Mouse (Mus musculus) stomach, embryonic 14.5 days (tissue): ENCODE results near the gene Lclat1. TPM values are rescaled to one million over a fixed set of nuclear protein-coding genes. Genes with fewer than 3 reads are reported as not detected.
A peak's percentile ranks its signal among the peaks of the same experiment; 100 is the strongest.
"Not testable (repeated sequence)": the region's sequence is repeated elsewhere in the genome, so short reads cannot be mapped to it uniquely, and the experiment has no call there.

Experiments used
- ATAC-seq: fragments of 200-750 bp; cut with Nextera tagmentation; 2 replicates; pipeline ENCODE4 v1.8.0; 2017; ENCODE audit warnings: low read depth, moderate TSS enrichment; ENCODE audit not compliant: insufficient number of reproducible peaks, insufficient read depth, low FRiP score
- H3K27ac ChIP-seq: fragments of 300-500 bp; sonication (generic); 2 replicates; pipeline ENCODE4 v1.5.1; 2014; ENCODE audit warnings: mild to moderate bottlenecking, low read length, moderate library complexity, mixed read lengths
- H3K27me3 ChIP-seq: fragments of 300-500 bp; sonication (generic); 2 replicates; pipeline ENCODE4 v1.6.1; 2014; ENCODE audit warnings: low read length, control low read depth, mixed read lengths; ENCODE audit not compliant: control insufficient read depth, insufficient read depth
- H3K36me3 ChIP-seq: fragments of 300-500 bp; sonication (generic); 2 replicates; pipeline ENCODE4 v1.6.1; 2014; ENCODE audit warnings: mild to moderate bottlenecking, control low read depth, low read length, moderate library complexity, mixed read lengths; ENCODE audit not compliant: control insufficient read depth, insufficient read depth
- H3K4me1 ChIP-seq: fragments of 300-500 bp; sonication (generic); 2 replicates; pipeline ENCODE4 v1.6.1; 2014; ENCODE audit warnings: low read length, control low read depth, mixed read lengths; ENCODE audit not compliant: control insufficient read depth, insufficient read depth
- H3K4me2 ChIP-seq: fragments of 300-500 bp; sonication (generic); replicated peaks from 2 replicates; pipeline ENCODE4 v1.6.1; 2014; ENCODE audit warnings: low read depth, low read length, control low read depth
- H3K4me3 ChIP-seq: fragments of 300-500 bp; sonication (generic); 2 replicates; pipeline ENCODE4 v1.5.1; 2014; ENCODE audit warnings: low read depth, low read length, control low read depth
- H3K9ac ChIP-seq: fragments of 300-500 bp; sonication (generic); replicated peaks from 2 replicates; pipeline ENCODE4 v1.6.1; 2014; ENCODE audit warnings: low read depth, mild to moderate bottlenecking, control low read depth, low read length, moderate library complexity, mixed read lengths
- H3K9me3 ChIP-seq: fragments of 300-500 bp; sonication (generic); 2 replicates; pipeline ENCODE4 v1.6.1; 2016; ENCODE audit warnings: low read depth, low read length, control low read depth; ENCODE audit not compliant: control insufficient read depth
- WGBS: fragments of 180-500 bp; shearing (Covaris S2); extraction: QIAGEN DNeasy Blood & Tissue Kit; methylation state at CpG from one replicate; pipeline ENCODE4 v1.1.7; 2014; 5-methylcytosine and 5-hydroxymethylcytosine counted together
- polyA plus RNA-seq: library from polyadenylated mRNA; unstranded; fragments of >200 nt; fragmentation: Nextera tagmentation; extraction: Ambion mirVana; gene quantifications from 2 replicates; pipeline ENCODE4 v1.2.1, GENCODE M21; 2014

The Lclat1 gene
- polyA plus RNA-seq, 1 experiment from 2014 or later: 20.0 TPM

DNA sequence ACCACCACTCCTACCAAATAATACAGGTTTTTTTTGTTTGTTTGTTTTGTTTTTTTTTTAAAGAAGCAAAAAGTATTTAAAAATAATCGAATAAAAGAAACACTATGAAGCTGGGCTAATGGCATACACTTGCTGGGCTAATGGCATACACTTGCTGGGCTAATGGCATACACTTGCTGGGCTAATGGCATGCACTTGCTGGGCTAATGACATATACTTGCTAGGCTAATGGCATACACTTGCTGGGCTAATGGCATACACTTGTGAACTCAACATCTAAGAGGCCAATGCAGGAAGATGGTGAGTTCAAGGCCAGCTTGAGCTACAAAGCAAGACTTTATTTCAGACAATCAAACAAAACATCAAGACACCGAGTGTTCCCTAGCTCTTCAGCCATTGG, 154.8 kb downstream of the Lclat1 start:
- H3K27me3 ChIP-seq: no peaks in the 10 kb centered on the region
- no peak overlapping the region for H3K9ac ChIP-seq
- no peak overlapping the region for H3K4me2 ChIP-seq
- H3K9me3 ChIP-seq: no peaks in the 10 kb centered on the region
- H3K4me3 ChIP-seq: no peak overlapping the region
- no peak for ATAC-seq
- H3K4me1 ChIP-seq: 0 out of 2 replicates have a peak, but pooled peaks cover 5% of the 10 kb centered on the region
- H3K27ac ChIP-seq: no peak overlapping the region
- no peaks in the 10 kb centered on the region for H3K36me3 ChIP-seq
- 88% methylated on average over 2 of the region's 2 CpGs for WGBS

DNA sequence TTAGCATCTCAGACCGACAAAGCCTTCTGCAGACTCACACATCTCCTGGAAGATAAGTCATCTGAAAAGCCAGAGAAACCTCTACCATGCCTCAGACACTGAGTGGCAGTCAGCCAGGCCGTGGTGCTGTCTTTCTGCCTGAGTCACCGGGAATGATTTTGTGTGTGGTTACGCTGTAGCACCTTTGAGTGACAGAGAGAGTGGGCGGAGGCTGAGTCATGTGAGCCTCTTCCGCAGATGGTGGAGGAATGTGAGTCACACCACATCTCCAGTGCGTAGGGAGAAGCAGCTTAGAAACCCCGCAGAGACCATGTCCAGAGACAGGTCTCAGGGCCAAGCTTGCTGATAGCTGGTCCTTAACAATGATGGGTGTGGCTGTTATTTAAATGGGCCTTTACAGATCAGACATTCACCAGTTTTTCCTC, 155.3 kb downstream of the Lclat1 start:
- H3K4me1 ChIP-seq: 0 out of 2 replicates have a peak, but pooled peaks cover 5% of the 10 kb centered on the region
- ATAC-seq: 0 out of 2 replicates have a peak, but pooled peaks have one; percentile 14
- H3K27ac ChIP-seq: no peak overlapping the region
- H3K9ac ChIP-seq: no peak overlapping the region
- no peaks in the 10 kb centered on the region for H3K27me3 ChIP-seq
- H3K36me3 ChIP-seq: no peaks in the 10 kb centered on the region
- H3K4me2 ChIP-seq: no peak overlapping the region
- WGBS: 77% methylated on average over 8 of the region's 8 CpGs
- no peak overlapping the region for H3K4me3 ChIP-seq
- H3K9me3 ChIP-seq: no peaks in the 10 kb centered on the region

DNA sequence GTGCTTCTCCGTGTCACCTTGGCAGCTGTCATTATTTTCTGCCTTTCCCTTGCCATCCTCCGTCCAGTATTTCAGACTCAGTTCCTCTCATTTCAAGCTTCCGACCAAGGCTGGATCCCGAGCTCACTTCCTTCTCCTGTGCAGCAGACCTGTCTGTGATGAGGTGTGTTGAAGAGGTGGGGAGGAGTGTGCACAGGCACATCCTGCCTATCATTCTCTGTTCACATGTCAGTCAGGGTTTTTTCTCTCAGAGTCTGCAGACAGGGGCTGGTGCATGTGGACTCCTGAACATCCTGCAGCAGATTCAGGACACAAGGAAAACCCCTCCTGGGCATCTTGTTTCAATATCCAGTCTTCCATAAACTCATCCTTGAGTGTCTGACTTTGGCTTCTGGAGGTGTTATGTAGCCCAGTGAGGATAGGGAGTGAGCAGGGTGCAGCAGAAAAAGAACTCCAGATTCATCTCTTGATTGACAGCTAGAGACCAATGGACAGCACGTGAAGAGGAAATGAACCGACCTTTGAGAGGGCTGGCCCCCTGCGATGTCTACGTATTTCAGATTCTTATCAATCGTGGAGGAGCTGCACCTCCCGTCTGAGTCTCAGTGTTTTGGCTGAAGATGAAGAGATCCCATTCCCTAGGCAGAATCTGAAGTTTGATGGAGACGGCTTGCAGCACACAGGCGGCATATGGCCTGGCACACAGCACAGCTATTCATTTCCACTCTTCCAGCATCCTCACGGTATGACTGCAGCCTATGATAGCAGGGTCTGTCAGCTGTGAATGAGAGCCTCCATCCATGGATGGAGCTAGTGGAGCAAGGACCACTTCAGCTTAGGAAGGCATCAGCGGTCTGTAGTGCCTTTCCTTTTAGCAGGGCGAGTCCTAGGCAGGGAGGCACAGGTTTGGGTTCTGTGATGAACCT, 163.3 kb downstream of the Lclat1 start:
- H3K4me1 ChIP-seq: no peaks in the 10 kb centered on the region
- H3K4me3 ChIP-seq: no peak overlapping the region
- no peaks in the 10 kb centered on the region for H3K36me3 ChIP-seq
- no peak for ATAC-seq
- no peak overlapping the region for H3K9ac ChIP-seq
- H3K9me3 ChIP-seq: no peaks in the 10 kb centered on the region
- no peak overlapping the region for H3K27ac ChIP-seq
- 70% methylated on average over 15 of the region's 15 CpGs for WGBS
- H3K4me2 ChIP-seq: no peak overlapping the region
- H3K27me3 ChIP-seq: no peaks in the 10 kb centered on the region

DNA sequence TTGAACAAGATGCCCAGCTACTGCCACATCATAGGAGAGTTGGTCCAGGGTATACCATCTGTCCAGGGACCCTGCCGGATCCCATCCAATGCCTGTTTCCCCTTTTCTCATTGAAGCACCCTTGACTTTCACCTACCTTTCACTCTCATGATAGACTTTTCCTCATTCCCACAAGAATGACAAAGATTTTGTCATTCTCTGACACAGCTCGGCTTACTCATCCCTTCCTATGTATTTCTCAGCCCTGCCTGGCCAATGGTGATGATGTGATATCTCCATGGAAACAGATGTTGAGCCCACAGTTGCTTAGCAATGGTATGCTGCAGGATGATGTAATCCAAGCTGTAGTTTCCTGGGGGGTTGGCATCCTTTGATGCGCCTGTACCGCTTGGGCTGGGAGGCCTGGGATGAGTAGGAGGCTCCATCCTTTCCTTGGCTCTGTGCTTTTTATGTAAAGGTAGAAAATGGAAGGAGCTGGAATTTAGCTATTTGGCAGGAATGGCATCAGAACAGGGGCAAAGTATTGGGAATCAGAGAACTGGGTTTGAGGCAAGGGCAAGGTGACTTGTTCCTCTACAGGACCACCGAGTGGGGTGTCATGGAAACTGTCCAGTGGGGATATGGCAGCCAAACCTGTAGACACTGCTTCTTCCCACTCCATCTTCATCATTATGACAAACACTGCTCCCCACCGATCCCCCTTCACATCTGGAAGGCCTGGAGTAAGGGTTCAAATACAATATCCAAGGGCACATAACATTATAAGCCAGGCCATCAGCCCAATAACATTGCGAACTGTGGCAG, 164.2 kb downstream of the Lclat1 start:
- 93% methylated on average over 7 of the region's 7 CpGs for WGBS
- Histone ChIP-seq H3K36me3 (no peaks in the 10 kb centered on the region), H3K4me3 (no peak overlapping the region), H3K27ac (no peak overlapping the region), H3K9ac (no peak overlapping the region), H3K4me2 (no peak overlapping the region), H3K4me1 (no peaks in the 10 kb centered on the region), H3K9me3 (no peaks in the 10 kb centered on the region), H3K27me3 (no peaks in the 10 kb centered on the region)
- no peak for ATAC-seq

DNA sequence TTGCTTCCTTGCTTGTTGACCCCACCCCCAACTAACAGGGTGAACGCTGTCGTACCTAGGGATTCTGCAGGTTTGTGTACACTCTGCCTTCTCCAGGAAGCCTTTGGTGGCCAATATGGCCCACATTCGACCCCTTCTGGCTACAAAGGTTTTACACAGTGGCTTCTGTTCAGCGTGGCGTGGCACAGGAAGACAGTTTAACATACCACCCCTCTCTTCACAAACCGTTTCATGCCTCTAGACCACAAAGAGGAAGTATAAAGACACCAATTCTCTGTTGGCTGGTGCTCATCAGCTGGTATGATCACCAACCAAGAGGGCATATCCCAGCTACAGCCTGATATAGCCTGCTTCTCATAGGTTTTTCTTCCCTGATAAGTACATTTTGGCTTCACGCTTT, 166.0 kb downstream of the Lclat1 start:
- WGBS: 87% methylated on average over 7 of the region's 7 CpGs
- no peak for ATAC-seq
- H3K9ac ChIP-seq: no peak overlapping the region
- no peak overlapping the region for H3K4me2 ChIP-seq
- H3K9me3 ChIP-seq: no peaks in the 10 kb centered on the region
- no peaks in the 10 kb centered on the region for H3K27me3 ChIP-seq
- H3K4me3 ChIP-seq: no peak overlapping the region
- H3K27ac ChIP-seq: no peak overlapping the region
- H3K36me3 ChIP-seq: no peaks in the 10 kb centered on the region
- no peaks in the 10 kb centered on the region for H3K4me1 ChIP-seq

DNA sequence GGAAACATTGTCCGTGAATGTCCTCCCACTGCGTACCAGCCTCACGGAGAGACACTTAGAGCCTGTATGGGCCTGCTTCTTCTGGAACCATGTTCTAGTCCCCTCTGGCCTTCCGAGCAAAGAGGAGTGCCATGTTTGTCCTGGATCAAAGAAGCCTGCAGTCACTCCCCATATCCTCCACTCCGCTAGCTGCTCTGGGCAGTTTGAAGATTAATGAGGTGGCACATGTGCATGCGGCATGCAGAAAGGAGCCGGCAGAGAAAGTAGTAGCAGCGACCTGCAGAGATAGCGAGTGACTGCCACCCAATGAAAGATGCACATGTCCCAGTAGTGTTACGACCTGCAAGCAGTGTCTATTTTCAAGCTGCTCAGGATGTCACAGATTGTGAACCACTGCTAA, 167.3 kb downstream of the Lclat1 start:
- Histone ChIP-seq H3K4me3 (no peak overlapping the region), H3K9ac (no peak overlapping the region), H3K27ac (no peak overlapping the region), H3K27me3 (no peaks in the 10 kb centered on the region), H3K9me3 (no peaks in the 10 kb centered on the region), H3K4me1 (no peaks in the 10 kb centered on the region), H3K4me2 (no peak overlapping the region), H3K36me3 (no peaks in the 10 kb centered on the region)
- ATAC-seq: no peak
- WGBS: 61% methylated on average over 10 of the region's 10 CpGs

DNA sequence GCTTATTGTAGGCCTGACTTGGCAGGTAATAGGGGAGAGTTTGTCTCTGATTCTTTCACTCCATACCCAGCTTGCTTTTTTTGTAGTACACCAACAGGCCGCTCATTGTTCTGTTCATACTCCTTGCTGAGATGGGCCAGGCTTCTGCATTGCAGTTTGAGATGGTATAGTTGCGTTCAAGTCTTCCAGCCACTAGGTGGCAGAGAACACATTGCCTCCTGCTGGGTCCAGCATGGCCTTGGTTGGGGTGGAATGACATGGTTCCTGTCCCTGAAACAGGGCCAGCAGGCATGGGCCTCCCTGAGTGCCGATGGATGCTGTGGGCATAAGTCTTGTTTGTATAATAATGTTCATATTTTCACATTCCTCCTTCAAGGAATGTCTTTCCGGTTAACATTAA, 170.0 kb downstream of the Lclat1 start:
- no peak for ATAC-seq

DNA sequence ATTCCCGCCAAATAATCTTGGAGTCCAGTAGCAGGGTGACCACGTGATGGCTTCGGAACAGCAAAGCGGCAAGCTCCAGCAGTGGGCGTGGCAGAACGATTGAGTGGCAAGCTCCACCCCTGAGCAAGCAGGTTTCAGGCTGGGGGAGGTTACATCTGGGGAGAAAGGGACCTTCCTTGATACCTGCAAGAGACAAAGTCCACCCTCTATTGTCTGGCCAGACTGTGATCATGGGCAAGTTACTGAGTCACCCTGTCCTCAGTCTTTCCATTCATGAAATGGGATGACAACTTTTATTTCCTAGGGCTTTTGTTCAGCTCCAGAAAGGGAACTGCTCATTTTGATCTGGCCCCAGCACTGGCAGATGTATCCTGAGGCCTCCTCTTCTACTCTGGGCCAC, 174.9 kb downstream of the Lclat1 start:
- not testable (repeated sequence) for H3K4me3 ChIP-seq, H3K36me3 ChIP-seq, H3K27ac ChIP-seq, H3K9ac ChIP-seq, H3K4me1 ChIP-seq, H3K27me3 ChIP-seq, H3K4me2 ChIP-seq, H3K9me3 ChIP-seq
- peak; percentile 42; the same call in 1 of the 2 replicates for ATAC-seq
- WGBS: 39% methylated on average over 6 of the region's 6 CpGs

More for the DNA sequence above, 170.0 kb downstream of the Lclat1 start:
- 93% methylated on average over 4 of the region's 4 CpGs for WGBS
- Histone ChIP-seq H3K27me3 (no peaks in the 10 kb centered on the region), H3K9ac (no peak overlapping the region), H3K27ac (no peak overlapping the region), H3K4me1 (no peaks in the 10 kb centered on the region), H3K36me3 (no peaks in the 10 kb centered on the region), H3K4me2 (no peak overlapping the region), H3K9me3 (no peaks in the 10 kb centered on the region), H3K4me3 (no peak overlapping the region)
